Mouse (Mus musculus) heart, embryonic 14.5 days (tissue): ENCODE results near the gene Nup93. TPM values are rescaled to one million over a fixed set of nuclear protein-coding genes. Genes with fewer than 3 reads are reported as not detected.

Source experiments
- ATAC-seq: fragments of 200-750 bp; cut with Nextera tagmentation; 2 replicates; pipeline ENCODE4 v1.8.0; 2017; ENCODE audit warnings: low read depth, moderate TSS enrichment; ENCODE audit not compliant: insufficient number of reproducible peaks, insufficient read depth, low FRiP score
- H3K27ac ChIP-seq, 2 experiments: fragments of 200-500 bp in 1 of 2; fragments of 300-500 bp in 1 of 2; sonication (generic) in 1 of 2; replicated peaks in 1 of 2; 2 replicates each; pipeline ENCODE4 v1.5.1; 2012 to 2014; ENCODE audit warnings: low read depth in 2 of 2, low read length in 2 of 2, control low read depth in 1 of 2, mild to moderate bottlenecking in 1 of 2, mixed read lengths in 1 of 2; ENCODE audit not compliant: control insufficient read depth in 1 of 2, insufficient read depth in 1 of 2
- H3K27me3 ChIP-seq: fragments of 300-500 bp; sonication (generic); 2 replicates; pipeline ENCODE4 v1.6.1; 2014; ENCODE audit warnings: mild to moderate bottlenecking, low read length, control low read depth; ENCODE audit not compliant: control insufficient read depth, insufficient read depth
- H3K36me3 ChIP-seq: fragments of 300-500 bp; sonication (generic); 2 replicates; pipeline ENCODE4 v1.6.1; 2014; ENCODE audit warnings: mild to moderate bottlenecking, control low read depth, low read length, mixed read lengths; ENCODE audit not compliant: control insufficient read depth, insufficient read depth
- H3K4me1 ChIP-seq, 2 experiments: fragments of 200-500 bp in 1 of 2; fragments of 300-500 bp in 1 of 2; sonication (generic) in 1 of 2; 2 replicates each; pipeline ENCODE4 v1.6.1; 2012 to 2014; ENCODE audit warnings: low read length in 2 of 2, control low read depth in 1 of 2, mixed read lengths in 1 of 2; ENCODE audit not compliant: control insufficient read depth in 2 of 2, insufficient read depth in 2 of 2
- H3K4me2 ChIP-seq: fragments of 300-500 bp; sonication (generic); 2 replicates; pipeline ENCODE4 v1.6.1; 2014; ENCODE audit warnings: mild to moderate bottlenecking, low read length
- H3K4me3 ChIP-seq, 2 experiments: fragments of 200-500 bp in 1 of 2; fragments of 300-500 bp in 1 of 2; sonication (generic) in 1 of 2; 2 replicates each; pipeline ENCODE4 v1.5.1; 2012 to 2014; ENCODE audit warnings: low read length in 2 of 2, mild to moderate bottlenecking in 2 of 2, control low read depth in 1 of 2, low read depth in 1 of 2, moderate library complexity in 1 of 2; ENCODE audit not compliant: control insufficient read depth in 1 of 2, insufficient read depth in 1 of 2
- H3K9ac ChIP-seq: fragments of 300-500 bp; sonication (generic); 2 replicates; pipeline ENCODE4 v1.6.1; 2014; ENCODE audit warnings: mild to moderate bottlenecking, low read length
- H3K9me3 ChIP-seq: fragments of 300-500 bp; sonication (generic); 2 replicates; pipeline ENCODE4 v1.6.1; 2016; ENCODE audit warnings: low read length, control low read depth; ENCODE audit not compliant: control insufficient read depth
- WGBS: fragments of 180-500 bp; shearing (Covaris S2); extraction: QIAGEN DNeasy Blood & Tissue Kit; methylation state at CpG from one replicate; pipeline ENCODE4 v1.1.7; 2014; 5-methylcytosine and 5-hydroxymethylcytosine counted together
- polyA plus RNA-seq: library from polyadenylated mRNA; unstranded; fragments of >200 nt; fragmentation: Nextera tagmentation; extraction: Ambion mirVana; gene quantifications from 2 replicates; pipeline ENCODE4 v1.2.1, GENCODE M21; 2014

The Nup93 gene
- polyA plus RNA-seq, 1 experiment from 2014 or later: 56.9 TPM

GRCm38 (mm10) chr8:94340796-94341195, 126.4 kb downstream of the Nup93 start:
- 68% methylated on average over 7 of the region's 7 CpGs for WGBS
- H3K9ac ChIP-seq: no peak overlapping the region
- no peaks in the 10 kb centered on the region for H3K27me3 ChIP-seq
- no peaks in the 10 kb centered on the region for H3K36me3 ChIP-seq
- ATAC-seq: no peak
- H3K4me2 ChIP-seq: no peak overlapping the region
- no peak overlapping the region for H3K27ac ChIP-seq
- no peaks in the 10 kb centered on the region for H3K4me1 ChIP-seq
- H3K4me3 ChIP-seq: no peak overlapping the region
- H3K9me3 ChIP-seq: no peaks in the 10 kb centered on the region

GRCm38 (mm10) chr8:94342691-94343090, 128.3 kb downstream of the Nup93 start:
- no peaks in the 10 kb centered on the region for H3K4me1 ChIP-seq
- H3K4me3 ChIP-seq: no peak overlapping the region
- H3K36me3 ChIP-seq: no peaks in the 10 kb centered on the region
- no peak overlapping the region for H3K9ac ChIP-seq
- H3K27me3 ChIP-seq: no peaks in the 10 kb centered on the region
- H3K4me2 ChIP-seq: no peak overlapping the region
- no peak for ATAC-seq
- H3K9me3 ChIP-seq: no peaks in the 10 kb centered on the region
- no peak overlapping the region for H3K27ac ChIP-seq
- WGBS: 81% methylated on average over 10 of the region's 10 CpGs

GRCm38 (mm10) chr8:94343290-94343689, 128.9 kb downstream of the Nup93 start:
- no peak for ATAC-seq
- Histone ChIP-seq H3K4me1 (no peaks in the 10 kb centered on the region), H3K36me3 (no peaks in the 10 kb centered on the region), H3K9ac (no peak overlapping the region), H3K27me3 (no peaks in the 10 kb centered on the region), H3K4me2 (no peak overlapping the region), H3K27ac (no peak overlapping the region), H3K4me3 (no peak overlapping the region), H3K9me3 (no peaks in the 10 kb centered on the region)
- 9% methylated on average over 6 of the region's 6 CpGs for WGBS

- Histone ChIP-seq H3K36me3 (no peaks in the 10 kb centered on the region), H3K4me2 (no peak overlapping the region), H3K9me3 (no peaks in the 10 kb centered on the region), H3K27ac (no peak overlapping the region), H3K4me3 (no peak overlapping the region), H3K9ac (no peak overlapping the region), H3K4me1 (0 out of 4 replicates have a peak, but pooled peaks cover 0 to 3% of the 10 kb centered on the region in 2 experiments), H3K27me3 (no peaks in the 10 kb centered on the region)
- 85% methylated on average over 11 of the region's 11 CpGs for WGBS
- no peak for ATAC-seq
Measured at GRCm38 (mm10) chr8:94343778-94344320, 129.5 kb downstream of the Nup93 start.

- no peak overlapping the region for H3K4me2 ChIP-seq
- H3K4me3 ChIP-seq: no peak overlapping the region
- no peaks in the 10 kb centered on the region for H3K27me3 ChIP-seq
- no peak overlapping the region for H3K27ac ChIP-seq
- no peaks in the 10 kb centered on the region for H3K9me3 ChIP-seq
- no peak for ATAC-seq
- H3K36me3 ChIP-seq: no peaks in the 10 kb centered on the region
- no peak overlapping the region for H3K9ac ChIP-seq
- H3K4me1 ChIP-seq: 0 out of 4 replicates have a peak, but pooled peaks cover 0 to 3% of the 10 kb centered on the region in 2 experiments
- WGBS: 78% methylated on average over 4 of the region's 4 CpGs
Measured at GRCm38 (mm10) chr8:94345657-94346056, 131.3 kb downstream of the Nup93 start.

GRCm38 (mm10) chr8:94346264-94346663, 131.9 kb downstream of the Nup93 start:
- ATAC-seq: no peak
- WGBS: 89% methylated on average over 13 of the region's 13 CpGs
- Histone ChIP-seq H3K27me3 (no peaks in the 10 kb centered on the region), H3K27ac (no peak overlapping the region), H3K4me3 (no peak overlapping the region), H3K4me2 (no peak overlapping the region), H3K4me1 (0 out of 4 replicates have a peak, but pooled peaks cover 0 to 3% of the 10 kb centered on the region in 2 experiments), H3K9ac (no peak overlapping the region), H3K36me3 (no peaks in the 10 kb centered on the region), H3K9me3 (no peaks in the 10 kb centered on the region)

GRCm38 (mm10) chr8:94348425-94348824, 134.1 kb downstream of the Nup93 start:
- H3K27me3 ChIP-seq: no peaks in the 10 kb centered on the region
- H3K36me3 ChIP-seq: no peaks in the 10 kb centered on the region
- H3K4me1 ChIP-seq: 0 out of 4 replicates have a peak, but pooled peaks cover 0 to 3% of the 10 kb centered on the region in 2 experiments
- H3K9me3 ChIP-seq: no peaks in the 10 kb centered on the region
- no peak overlapping the region for H3K4me3 ChIP-seq
- no peak overlapping the region for H3K9ac ChIP-seq
- WGBS: 53% methylated on average over 9 of the region's 9 CpGs
- ATAC-seq: no peak
- H3K27ac ChIP-seq: no peak overlapping the region
- no peak overlapping the region for H3K4me2 ChIP-seq

GRCm38 (mm10) chr8:94354069-94354531, 139.7 kb downstream of the Nup93 start:
- Histone ChIP-seq H3K4me1 (peaks cover 23 to 28% of the 10 kb centered on the region in 2 experiments), H3K27ac (no peak overlapping the region), H3K9me3 (no peaks in the 10 kb centered on the region), H3K9ac (no peak overlapping the region), H3K4me2 (no peak overlapping the region), H3K36me3 (no peaks in the 10 kb centered on the region), H3K27me3 (no peaks in the 10 kb centered on the region), H3K4me3 (no peak overlapping the region)
- no peak for ATAC-seq
- 76% methylated on average over 7 of the region's 7 CpGs for whole genome bisulfite sequencing
